Mouse (Mus musculus): Measurements from ENCODE around the gene Rhof. TPM values are rescaled to one million over a fixed set of nuclear protein-coding genes. Genes with fewer than 3 reads are reported as not detected.

Rhof gene
- polyA plus RNA-seq (2015; fragmentation: Nextera tagmentation; extraction: Ambion mirVana): 0.82 and 0.96 TPM in 2 replicates

GRCm38 (mm10) chr5:123132308-123133071 lies at the start of gene Rhof:
Gene Rhof (minus strand): TSS chr5:123132692.

GRCm38 (mm10) chr5:123169284-123169683 lies 36.8 kb upstream of the Rhof start, which contains the start of gene Psmd9:
Gene Psmd9 (plus strand): TSS chr5:123169413.

GRCm38 (mm10) chr5:123142161-123143157 lies 10.0 kb upstream of the Rhof start, which contains the start of gene Setd1b:
Gene Setd1b (plus strand): TSS chr5:123142193.

GRCm38 (mm10) chr5:123068115-123068514 lies 64.4 kb downstream of the Rhof start, which contains the start of gene Tmem120b:
Gene Tmem120b (plus strand): TSS chr5:123068415.

Other genes starting within 250 kb of the Rhof start
- gene Kdm2b, start 142.9 kb downstream of the Rhof start, polyA plus RNA-seq (2015; fragmentation: Nextera tagmentation; extraction: Ambion mirVana): 9.9 and 10.4 TPM in 2 replicates
- gene Orai1, start 117.6 kb downstream of the Rhof start, polyA plus RNA-seq (2015; fragmentation: Nextera tagmentation; extraction: Ambion mirVana): 47.3 and 58.6 TPM in 2 replicates
- gene Morn3, start 85.7 kb downstream of the Rhof start, polyA plus RNA-seq (2015; fragmentation: Nextera tagmentation; extraction: Ambion mirVana): not detected in 2 replicates
- gene Tmem120b, start 64.3 kb downstream of the Rhof start, polyA plus RNA-seq (2015; fragmentation: Nextera tagmentation; extraction: Ambion mirVana): 33.1 and 37.6 TPM in 2 replicates
- 4.8 and 5.3 TPM in 2 replicates for gene Setd1b, start 9.5 kb upstream of the Rhof start, polyA plus RNA-seq (2015; fragmentation: Nextera tagmentation; extraction: Ambion mirVana)
- gene Psmd9, start 36.7 kb upstream of the Rhof start, polyA plus RNA-seq (2015; fragmentation: Nextera tagmentation; extraction: Ambion mirVana): 45.2 and 50.7 TPM in 2 replicates
- 0.37 and 1.4 TPM in 2 replicates for gene Hpd, start 50.0 kb upstream of the Rhof start, polyA plus RNA-seq (2015; fragmentation: Nextera tagmentation; extraction: Ambion mirVana)
- gene Wdr66, start 119.4 kb upstream of the Rhof start, polyA plus RNA-seq (2015; fragmentation: Nextera tagmentation; extraction: Ambion mirVana): 3.0 and 3.3 TPM in 2 replicates
- 14.2 and 16.1 TPM in 2 replicates for gene Bcl7a, start 211.1 kb upstream of the Rhof start, polyA plus RNA-seq (2015; fragmentation: Nextera tagmentation; extraction: Ambion mirVana)

All from skeletal muscle tissue, postnatal 0 days (tissue).